Mouse (Mus musculus) 416B (cell line): ENCODE measurements around the gene Gm5797.
"Not testable (repeated sequence)": the region's sequence is repeated elsewhere in the genome, so short reads cannot be mapped to it uniquely, and the experiment has no call there.

Experiments used
- DNase-seq: peaks from one replicate; pipeline ENCODE4 v3.0.0; 2011; ENCODE audit warnings: low read depth

Gm5797 gene

GRCm38 (mm10) chr14:7332295-7332694 is at the start of gene Gm5797:
Gm5797 (minus strand) TSS chr14:7332395.
- DNase-seq, result not testable (repeated sequence)

GRCm38 (mm10) chr14:7365034-7365433 is 32.8 kb upstream of the Gm5797 start, which contains the start of gene Gm8374:
Gm8374 (minus strand) TSS chr14:7365134.
- not testable (repeated sequence) for DNase-seq

DNA sequence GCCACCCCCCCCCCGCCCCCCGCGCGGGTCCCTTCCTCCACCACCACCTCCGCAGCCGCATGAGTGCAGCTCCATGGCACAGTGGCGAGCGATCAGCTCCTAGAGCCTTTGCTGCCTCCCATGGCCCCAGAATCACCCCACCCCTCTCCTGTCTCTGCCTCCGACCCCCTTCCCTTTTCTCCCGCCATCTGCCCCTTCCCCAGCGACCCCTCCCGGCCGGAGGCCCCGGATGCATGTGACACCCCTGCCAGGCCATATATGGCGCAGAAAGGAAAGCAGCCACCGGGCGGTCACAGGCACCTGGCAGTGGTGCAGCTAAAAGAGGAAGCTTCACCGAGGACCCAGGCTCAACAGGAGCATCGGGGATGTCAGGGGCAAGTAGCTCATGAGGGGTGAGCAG is 17.1 kb downstream of the Gm5797 start:
- not testable (repeated sequence) for DNase-seq

GRCm38 (mm10) chr14:7314661-7315060 is 17.5 kb downstream of the Gm5797 start, which contains the start of gene Gm3739:
Gm3739 (minus strand) TSS chr14:7315049.
- DNase-seq, result not testable (repeated sequence)
